Mouse (Mus musculus) E14TG2a.4 (cell line): ENCODE measurements around the gene Pdzd2.

ENCODE experiments used
- CTCF ChIP-seq: conservative IDR thresholded peaks from 2 replicates; pipeline ENCODE4 v1.5.1; 2014; ENCODE audit warnings: low read length
- NANOG ChIP-seq: IDR thresholded peaks from 2 replicates; pipeline ENCODE4 v1.6.1; 2014; ENCODE audit warnings: borderline replicate concordance, low read length, mixed read lengths
- POU5F1 ChIP-seq: IDR thresholded peaks from 2 replicates; pipeline ENCODE4 v1.6.1; 2014; ENCODE audit warnings: low read length, borderline replicate concordance

DNA sequence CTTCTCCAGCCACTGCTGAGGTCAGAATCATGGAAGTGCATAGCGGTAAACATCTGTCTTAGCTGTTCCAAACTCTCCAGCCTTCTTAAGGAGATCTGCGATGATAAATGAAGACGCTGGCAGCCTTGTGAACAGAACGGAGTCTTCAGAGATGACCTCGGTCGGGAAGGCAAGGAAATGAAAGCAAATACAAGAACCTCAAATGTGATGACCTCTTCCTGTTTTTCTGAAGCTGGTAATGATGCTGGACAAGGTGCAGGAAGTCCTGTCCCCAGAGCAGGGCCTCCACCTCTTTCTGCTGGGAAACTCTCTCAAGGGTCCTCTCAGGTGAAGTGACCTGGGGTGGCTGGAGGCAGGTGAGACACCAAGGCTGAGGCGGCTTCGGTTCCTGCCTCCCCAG is 174.4 kb downstream of the Pdzd2 start:
- TF ChIP-seq CTCF (no peak), NANOG (no peak), POU5F1 (no peak)
